Mouse (Mus musculus) brain, adult 2 months (tissue): ENCODE data around the gene Tlx2.

ENCODE experiments used
- DNase-seq: peaks from one replicate; pipeline ENCODE4 v3.0.0; 2011; ENCODE audit warnings: low read depth, low spot score

Gene Tlx2

DNA sequence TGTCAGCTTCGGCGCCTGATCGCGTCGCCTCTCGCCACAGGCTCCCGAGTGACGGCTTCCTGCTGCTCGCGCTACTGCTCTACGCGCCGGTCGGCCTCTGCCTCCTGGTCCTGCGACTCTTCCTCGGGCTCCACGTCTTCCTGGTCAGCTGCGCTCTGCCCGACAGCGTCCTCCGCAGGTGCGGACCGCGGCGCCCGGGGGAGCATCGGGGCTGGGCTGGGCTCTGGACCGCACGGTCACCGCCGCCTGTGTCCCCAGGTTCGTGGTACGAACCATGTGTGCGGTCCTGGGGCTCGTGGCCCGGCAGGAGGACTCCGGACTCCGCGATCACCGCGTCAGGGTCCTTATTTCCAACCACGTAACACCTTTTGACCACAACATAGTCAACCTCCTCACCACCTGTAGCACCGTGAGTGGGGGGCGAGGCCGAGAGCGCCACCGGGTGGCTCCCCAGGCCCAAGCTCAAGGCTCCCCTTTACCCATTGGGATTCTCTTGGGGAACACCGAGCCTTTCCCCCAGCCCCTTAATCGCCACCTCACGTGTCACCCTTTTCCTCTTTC lies 15.1 kb downstream of the Tlx2 start, which contains the start of gene Htra2:
Gene Htra2, minus strand, starts transcription at position 403 of the 561 bp plus-strand sequence.
- peak; percentile 24 for DNase-seq

DNA sequence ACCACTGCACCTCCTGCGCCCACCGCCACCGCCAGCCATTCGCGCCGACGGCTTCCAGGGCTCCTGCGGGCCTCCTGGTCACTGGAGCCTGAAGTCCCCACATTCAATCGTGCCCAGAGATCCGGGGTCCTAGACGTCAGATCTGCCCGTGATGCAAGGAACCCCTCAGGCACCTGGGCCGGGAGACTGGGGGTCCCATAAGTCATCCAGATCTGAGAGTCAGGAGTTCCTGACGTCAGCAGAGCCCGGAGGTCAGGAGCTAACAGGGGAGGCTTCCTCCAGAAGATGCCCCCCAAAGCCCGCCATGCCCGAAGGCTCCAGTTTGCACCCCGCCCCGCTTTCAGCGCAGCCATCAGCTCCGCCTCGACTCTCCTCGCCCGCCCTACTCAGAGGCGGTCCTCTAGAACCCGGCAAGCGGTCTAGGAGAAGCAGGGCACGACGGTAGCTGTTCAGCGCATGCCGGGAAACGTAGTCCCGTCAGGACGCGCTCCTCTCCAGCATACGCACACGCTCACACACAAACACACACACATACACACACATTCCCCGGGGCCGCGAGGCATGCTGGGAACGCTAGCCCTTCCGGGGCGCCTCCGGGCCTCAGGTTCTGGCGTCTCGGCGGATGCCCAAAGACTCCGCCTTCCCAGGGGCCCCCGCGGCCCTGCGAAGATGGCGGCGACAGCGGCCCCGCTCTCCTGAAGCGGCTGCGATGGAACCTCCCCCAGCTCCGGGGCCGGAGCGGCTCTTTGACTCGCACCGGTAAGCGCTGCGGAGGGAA lies 15.8 kb downstream of the Tlx2 start, which contains the start of gene Aup1:
Gene Aup1, plus strand, starts transcription at position 448 of the 778 bp plus-strand sequence.
- DNase-seq, result peak; percentile 100

DNA sequence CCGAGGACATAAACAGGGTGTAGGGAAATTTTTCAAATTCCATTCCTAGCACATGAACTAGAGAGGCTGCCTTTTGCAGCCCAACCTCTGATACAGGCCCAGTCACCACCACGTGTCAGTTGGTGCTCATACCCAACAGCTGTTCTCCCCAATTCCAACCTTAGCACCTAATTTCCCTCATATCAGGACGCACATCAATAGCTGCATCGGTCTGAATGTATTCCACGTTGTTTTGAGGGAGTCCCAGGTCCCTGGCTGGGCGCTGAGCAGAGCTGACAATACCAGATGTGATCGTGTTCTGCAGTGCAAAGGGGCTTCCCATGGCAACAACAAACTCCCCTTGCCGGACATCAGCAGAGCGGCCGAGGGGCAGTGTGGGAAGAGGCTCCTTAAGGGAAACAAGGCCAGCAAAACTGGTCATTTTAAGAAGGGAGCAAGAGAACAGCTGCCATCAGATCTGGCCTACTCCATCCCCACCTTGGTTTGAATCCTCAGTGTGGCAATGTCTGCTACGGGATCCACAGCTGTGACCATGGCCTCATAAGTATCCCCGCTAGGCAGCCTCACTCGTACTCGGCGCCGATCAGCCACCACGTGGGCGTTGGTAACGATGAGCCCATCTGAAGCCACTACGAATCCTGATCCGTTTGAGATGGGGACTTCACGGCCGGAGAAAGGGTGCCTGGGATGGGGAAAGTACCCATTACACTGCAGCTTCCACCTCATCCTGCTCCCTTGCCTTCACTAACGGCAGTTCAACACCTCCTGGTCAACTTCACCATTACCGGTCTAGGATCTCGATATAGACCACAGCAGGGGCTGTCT lies 16.7 kb downstream of the Tlx2 start:
- DNase-seq, result peak; percentile 63

DNA sequence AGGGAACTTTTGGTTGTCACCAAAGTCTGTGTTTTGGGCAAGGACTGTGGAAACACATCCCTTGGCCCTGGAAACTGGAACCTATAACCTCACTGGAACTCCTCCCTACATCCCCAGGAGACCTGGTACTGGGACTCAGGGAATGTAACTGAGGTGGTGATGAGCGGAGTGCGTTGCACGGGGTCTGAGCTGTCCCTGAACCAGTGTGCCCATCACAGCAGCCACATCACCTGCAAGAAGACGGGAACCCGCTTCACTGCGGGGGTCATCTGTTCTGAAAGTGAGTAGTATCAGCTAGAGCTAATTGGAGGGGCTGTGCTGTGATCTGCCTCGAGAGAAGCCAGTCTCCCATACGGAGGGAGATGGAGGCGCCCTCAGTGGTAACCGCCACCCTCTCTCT lies 20.7 kb downstream of the Tlx2 start:
- no peak for DNase-seq

DNA sequence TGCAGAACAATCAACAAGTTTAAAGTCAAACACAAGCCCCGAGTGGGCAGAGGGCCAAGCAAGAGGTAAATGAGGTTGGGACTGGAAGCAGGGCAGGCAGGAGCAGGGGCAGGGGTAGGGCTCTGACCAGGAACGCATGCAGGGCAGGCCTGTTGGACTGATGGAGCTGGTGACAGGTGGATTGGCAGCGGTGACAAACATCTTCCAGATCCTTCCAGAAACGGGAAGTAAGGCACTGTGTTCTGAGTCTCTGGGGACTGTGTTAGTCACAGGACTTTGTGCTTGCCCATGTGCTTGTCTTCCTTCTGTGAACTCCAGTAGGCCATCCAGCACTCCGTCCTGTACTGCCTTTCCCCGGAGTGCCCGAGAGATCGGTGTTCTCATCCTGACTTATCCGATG lies 25.4 kb downstream of the Tlx2 start:
- peak; percentile 22 for DNase-seq

DNA sequence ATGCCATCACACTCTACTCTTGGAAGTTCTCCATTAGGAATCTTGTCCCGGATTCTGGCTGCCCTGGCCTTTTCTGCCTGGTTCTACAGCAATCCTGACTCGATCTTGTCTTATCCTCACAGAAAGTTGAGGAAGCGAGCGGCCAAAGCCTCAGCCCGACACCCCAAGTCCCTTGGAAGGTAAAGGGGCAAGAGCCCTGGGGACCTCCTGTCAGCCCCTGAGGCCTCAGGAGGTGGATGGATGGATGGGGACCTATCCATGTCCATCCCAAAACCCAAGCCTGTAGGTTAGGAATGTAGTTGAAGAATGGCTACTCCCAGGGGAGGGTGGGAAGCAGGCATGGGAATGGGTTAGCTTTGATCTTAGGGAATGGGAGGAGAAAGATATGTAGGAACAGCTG lies 26.1 kb downstream of the Tlx2 start:
- no peak for DNase-seq

DNA sequence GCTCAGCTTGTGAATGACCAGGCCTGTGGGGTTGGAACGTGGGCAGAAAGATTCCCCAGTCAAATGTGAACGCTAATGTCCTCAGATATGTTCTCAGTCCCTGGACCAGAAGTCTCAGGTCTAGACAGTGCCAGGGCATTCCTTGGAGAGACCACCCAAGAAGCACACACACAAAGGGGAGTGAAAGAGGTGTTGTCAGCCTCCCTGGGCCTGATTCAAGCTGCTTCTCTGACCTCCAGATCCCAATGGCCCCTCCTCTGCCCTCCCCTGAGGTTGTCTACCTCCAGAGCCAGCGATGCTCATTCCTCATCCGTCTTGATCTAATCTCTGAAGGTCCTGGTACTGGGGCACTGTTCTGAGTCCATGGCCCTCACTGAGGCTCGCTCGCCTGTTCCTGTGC lies 26.5 kb downstream of the Tlx2 start:
- DNase-seq, result no peak

DNA sequence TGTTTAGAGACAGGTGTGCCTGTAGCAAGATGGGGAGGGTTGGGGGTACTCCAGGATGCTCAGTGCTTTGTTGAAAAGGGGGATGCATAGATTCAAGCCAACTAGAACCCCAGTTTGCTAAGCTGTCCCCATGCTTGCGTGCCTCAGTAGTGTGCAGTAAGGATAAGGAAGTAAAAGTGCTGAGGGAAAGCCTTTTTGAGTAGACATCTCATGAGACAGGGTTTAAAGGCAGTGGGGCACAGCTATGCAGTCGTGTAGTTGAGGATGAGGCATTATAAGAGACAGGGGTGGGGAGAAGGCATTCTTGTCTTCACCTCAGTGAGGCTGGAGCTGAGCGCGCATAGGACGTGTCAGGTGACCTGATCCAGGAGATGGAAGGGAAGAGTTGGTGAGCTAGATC lies 29.5 kb downstream of the Tlx2 start:
- no peak for DNase-seq

DNA sequence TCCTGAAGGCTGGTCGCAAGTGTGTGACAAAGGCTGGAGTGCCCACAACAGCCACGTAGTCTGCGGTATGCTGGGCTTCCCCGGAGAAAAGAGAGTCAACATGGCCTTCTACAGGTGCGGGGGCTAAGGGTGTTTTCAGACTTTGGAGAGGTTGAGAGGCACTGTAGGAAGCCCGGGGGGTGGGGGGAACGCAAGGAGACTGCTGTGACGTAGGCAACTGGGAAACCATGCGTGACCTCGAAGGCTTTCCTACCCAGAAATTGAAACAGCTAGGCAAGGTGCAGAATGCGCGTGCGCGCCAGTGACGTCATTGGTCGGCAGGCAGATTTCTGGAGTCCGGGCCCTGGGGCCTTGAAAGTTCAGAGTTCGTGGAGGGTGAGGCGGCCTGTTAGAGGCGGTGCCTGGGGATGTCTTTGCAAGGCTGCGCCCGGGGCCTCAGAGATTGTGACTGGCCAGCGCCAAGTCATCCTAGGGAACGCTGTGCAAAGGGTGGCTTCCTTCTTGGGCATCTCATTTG lies 31.5 kb downstream of the Tlx2 start:
- DNase-seq, result peak; percentile 87

DNA sequence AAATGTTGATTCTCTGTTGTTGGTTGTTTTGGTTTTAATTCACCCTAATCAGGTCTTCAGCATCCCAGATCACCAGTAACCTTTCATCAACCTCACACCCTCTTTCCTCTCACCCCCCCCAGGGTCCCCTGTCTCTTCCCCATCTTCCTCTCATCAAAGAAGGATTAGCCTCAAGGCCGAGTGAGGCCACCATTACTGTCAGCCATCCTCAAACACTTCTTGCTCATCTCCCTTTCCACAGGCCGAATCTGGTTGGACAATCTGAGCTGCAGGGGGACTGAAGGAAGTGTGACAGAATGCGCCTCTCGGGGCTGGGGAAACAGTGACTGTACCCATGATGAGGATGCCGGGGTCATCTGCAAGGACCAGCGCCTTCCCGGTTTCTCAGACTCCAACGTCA lies 32.9 kb downstream of the Tlx2 start:
- no peak for DNase-seq

DNA sequence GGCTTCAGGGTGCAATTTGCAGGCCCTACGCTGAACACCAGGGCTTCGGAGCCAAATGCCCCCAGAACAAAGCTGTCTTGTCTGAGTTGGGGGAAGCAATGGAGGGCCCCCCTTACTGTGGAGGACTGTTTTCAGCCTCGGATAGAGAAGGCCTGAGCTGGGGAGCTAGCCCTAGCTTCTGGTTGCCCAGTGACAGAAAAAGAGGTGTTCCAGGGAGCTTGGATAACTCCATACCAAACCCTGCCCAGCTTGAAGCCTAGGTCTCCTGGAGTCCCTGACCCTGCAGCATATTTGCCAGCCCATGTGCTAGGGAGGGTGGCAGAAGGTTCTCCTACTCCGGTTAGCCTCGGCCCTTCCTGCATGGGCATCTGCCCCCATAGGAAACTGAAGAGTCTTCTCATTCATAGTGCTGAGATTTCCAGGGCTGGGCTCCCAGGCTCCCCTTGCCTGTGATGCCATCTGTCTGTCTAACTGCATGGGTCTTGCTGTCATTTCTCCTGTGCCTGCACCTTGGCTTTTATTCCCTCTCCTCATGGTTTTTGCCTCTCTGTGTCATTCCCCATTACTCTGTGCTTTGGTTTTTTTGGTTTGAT lies 35.5 kb downstream of the Tlx2 start:
- DNase-seq, result no peak

DNA sequence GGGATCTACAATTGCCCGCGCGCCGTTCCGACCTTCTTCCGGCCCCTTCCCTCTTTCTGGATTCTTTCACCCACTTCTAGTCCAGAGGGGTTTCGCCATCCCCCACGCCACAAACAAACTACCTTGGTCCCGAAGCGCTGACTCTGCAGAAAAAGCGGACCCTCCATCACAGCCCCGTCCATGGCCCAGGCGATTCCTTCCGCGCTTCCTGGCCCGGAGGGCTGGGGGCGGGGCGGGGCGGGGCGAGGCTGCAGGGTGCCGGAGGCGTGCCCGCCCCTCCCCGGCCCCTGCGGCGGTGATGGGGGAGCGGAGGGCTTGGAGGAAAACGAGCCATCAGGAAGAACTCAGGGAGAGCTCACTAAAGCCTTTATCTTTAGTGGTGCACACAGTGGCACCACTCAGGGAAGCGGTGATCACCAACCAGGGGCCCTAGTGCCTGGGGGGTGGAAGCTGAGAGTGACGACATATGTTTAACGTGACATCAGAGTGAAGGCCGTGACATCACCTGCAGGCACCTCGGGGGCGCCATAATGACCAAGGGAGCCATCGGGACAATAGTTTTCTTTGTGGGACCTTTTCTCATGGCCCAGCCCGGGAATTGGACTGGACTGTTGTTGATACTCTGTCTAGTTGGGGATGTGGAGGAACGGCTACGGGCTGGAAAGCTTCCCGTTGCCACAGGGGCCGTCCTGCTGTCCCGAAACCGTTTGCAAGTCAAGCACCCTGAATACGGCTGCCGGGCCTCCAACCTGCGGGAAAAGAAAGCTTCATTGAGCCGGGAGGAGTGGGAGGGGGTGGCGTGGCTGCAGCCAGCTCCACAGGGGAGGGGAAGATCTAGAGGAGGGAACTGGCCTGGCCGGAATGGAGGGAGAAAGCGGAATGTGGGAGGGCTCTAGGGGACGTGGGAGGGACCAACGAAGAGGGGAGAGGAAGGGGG lies 36.6 kb downstream of the Tlx2 start, which contains the start of the genes Dok1 and Loxl3:
Gene Dok1, minus strand, starts transcription at position 223 of the 937 bp plus-strand sequence.
Gene Loxl3, plus strand, starts transcription at position 925 of the 937 bp plus-strand sequence.
- DNase-seq, result peak; percentile 45

DNA sequence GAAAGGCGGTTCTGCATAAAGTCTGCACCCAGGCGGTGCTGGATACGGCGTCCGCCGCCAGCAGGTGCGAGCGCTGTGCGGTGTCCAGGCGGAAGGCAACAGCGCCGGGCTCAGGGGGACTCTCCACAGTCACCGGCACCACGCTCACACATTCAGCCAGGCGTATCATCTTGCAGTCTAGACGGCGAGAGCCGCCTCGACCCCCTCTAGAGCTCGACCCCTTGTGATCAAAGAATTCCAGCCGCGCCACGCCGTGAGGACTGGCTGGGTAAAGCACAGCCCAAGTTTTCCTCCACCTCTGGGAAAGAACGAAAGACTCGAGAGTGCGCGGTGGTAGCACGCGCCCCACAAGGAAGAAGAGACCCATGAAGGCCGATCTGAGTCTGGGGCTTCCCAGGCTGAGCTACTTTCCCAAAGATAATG lies 37.3 kb downstream of the Tlx2 start:
- no peak for DNase-seq

DNA sequence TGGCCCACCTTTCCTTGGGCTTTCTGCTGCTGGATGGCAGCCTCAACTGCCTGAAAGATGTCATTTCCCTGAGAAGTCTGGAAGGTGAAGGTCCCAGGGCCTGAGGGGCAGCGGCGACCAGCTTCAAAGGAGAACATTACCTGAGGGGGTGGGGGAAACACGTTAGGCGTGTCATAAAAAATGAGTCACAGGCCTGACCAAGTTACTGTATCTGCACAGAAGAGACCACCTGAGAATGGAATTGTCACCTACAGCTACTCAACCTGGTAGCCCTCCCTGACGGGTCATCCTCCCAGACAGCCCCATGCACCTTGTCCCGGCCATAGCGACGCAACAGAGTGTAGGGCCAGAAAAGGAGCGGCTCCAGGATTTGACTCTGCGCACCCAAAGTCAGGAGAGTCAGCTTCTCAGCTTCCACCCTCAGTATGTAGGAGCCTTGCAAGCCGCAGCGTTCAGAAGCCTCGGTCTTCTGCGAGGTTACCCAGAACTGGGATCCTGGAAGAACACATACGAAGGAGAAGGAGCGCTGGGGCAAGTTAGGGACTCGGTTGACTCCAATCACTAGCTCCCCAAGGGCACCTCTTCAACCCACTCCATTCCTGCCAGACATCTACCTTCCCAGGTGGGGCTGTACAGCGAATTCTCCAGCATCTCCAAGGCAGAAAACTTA lies 38.0 kb downstream of the Tlx2 start:
- no peak for DNase-seq

DNA sequence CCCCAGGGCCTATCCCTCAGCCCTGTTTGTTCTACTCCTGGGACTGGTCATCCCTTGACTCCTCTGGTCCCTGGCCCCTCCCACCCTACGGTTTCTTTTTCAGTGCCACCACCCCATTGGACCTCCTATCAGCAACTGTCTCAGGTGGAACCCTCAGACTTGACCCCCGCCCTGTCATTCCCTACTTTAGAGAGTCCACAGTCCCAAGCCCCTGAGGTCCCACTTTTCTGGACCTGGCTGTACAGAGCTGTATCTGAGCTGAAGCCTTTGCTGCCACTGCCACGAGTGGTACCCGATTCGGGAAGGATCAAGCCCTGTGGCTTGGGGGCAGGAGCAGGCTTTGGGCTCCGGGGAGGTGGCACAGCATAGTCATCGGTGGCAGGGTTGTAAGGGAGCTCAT lies 39.0 kb downstream of the Tlx2 start:
- no peak for DNase-seq

DNA sequence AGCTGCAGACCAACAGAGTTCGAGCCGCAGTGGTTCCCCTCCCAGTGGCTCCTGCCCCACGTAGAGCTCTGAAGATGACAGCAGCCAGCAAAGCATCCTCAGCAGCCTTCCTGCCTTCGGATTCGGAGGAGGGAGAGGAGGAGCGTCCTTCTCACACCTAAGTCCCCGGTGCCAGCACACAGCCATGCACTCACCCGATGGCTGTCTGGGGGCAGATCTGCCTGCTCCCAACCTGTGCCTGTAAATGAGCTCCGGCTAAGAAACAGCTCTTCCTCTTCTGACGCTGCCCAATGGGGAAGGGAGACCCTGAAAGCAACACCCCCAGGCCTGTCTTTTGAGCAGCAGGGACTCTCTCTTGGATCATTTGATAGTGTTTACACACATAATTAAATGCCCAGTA lies 40.3 kb downstream of the Tlx2 start:
- no peak for DNase-seq

DNA sequence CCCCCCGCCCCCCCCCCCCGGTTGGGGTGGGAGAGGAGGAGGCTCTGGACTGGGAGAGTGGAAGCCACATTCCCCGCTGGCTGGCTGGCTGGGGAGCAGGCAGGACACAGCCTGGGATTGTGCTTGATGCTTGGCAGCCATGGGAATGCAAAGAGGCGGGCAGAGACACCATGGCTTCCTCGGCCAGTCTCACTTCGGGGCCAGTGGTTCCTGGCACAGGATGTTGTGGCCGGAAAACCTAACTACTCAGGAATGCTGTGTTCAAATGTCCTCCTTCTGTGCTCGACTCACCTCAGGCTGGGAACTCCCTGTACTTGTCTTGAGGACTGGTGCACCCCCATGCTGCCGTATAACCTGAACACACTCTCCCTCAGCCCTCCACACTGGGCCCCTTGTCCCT lies 42.4 kb downstream of the Tlx2 start:
- DNase-seq, result no peak

DNA sequence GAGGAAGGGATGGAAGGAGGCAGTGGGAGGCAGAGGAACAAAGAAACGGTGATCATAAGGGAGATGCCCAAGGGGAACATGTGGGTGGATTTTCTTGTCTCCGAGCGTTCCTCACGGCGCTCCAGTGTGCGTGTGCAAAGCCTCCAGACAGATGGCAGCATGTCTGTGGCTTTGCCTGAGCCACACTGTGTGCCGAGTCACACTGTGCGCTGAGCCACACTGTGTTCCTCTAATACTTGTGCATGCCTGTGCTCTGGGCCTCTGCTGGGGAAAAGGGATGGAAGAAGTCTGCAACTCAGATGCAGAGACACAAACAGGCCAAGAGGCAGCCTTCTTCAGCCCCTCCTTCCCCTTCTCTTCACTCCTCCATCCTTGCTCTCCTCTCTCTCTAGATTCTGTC lies 42.8 kb downstream of the Tlx2 start:
- DNase-seq, result peak; percentile 36

DNA sequence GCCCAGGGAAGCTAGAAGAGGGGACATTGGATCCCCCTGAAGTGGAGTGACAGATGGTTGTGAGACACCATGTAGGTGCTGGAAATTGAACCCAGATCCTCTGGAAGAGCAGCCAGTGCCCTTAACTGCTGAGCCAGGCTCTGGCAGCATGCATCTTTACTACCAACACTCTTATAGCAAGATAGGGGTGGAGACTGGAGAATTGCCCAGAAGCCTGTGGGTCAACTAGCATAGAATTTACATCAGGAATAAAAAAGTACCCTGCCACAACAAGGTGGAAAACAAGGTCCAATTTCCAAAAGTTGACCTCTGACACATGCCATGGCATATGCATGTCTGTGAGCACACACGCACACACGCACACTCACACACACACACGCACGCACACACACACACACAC lies 44.9 kb downstream of the Tlx2 start:
- no peak for DNase-seq

DNA sequence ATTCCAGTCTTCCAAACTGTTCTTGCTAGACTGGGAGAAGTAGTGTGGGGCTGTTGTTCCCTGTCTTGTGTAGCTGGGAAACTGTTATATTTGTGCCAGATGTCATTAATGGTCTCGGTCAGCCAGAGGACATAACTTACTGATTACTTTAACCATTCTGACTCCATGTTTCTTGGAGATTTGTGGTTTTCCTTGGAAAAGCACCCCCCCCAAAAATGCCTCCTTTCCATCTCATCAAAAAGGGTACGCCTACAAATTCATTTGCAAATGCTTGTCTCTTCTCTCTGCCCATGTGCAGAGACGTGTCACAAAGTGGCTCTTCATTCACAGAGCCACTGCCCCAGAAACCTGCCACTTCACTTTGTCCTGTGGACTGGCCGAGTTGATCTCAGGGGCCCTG lies 45.7 kb downstream of the Tlx2 start:
- no peak for DNase-seq
